Mouse (Mus musculus): Measurements from ENCODE around the gene Tspan9.

The Tspan9 gene

DNA sequence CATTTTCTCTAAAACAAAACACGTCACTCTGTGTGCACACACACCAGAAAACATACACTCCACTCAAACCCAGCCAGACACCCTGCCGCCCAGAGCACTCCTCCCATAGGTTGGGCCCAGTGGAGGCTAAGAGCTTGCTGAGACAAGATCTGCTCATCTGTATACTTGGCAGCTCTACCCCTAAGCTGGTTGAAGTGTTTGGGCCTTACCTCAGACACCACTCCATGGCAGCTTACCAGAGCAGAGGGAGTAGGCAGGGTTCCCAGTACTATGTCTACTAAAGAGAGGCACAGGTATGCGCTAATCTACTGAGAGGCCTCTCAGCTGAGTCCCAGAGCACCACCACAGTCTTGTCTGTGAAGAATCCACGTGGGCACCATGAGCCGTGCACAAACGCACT is 10.8 kb downstream of the Tspan9 start:
- no peak for DNase-seq

- DNase-seq, result no peak
Observed at GRCm38 (mm10) chr6:128131390-128131789, 12.0 kb downstream of the Tspan9 start.

DNA sequence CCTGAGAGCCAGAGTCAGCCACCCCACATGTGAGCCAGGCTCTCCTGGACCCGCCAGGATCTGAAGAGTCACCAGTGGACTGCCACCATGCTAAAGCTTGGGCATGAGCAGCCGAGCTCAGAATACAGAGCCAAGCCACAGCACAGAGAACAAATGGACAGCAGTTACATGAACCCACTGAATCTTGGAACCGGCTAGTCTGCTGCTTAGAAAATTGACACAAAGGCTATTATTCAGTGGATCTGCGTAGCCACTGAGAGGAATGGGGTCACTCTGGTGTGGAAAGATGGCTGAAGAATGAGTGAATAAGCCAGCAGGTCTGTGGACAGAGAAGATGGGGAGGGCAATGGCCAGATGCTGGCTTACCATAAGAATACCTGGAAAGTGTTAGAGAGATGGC is 12.7 kb downstream of the Tspan9 start:
- DNase-seq, result no peak

GRCm38 (mm10) chr6:128129382-128129781 is 14.0 kb downstream of the Tspan9 start:
- DNase-seq, result no peak

DNA sequence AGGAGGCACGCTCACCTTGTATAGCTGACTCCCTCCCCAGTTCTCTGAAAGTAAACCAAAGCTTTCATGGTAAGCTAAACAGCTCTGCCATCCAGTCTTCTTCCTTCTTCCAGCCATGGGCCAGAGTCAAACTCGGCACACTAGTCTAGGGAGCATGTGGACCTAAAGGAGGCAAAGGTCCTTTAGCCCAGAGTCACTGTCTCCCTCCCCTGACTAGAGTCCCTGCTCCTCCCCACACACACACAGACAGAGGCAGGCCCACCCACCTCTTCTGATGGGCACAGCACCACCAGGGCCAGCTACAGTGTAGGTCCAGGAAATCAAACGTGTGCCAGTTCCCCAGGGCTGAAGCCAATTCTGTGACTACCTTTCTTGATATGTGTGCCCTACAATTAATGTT is 16.1 kb downstream of the Tspan9 start:
- DNase-seq, result no peak

DNA sequence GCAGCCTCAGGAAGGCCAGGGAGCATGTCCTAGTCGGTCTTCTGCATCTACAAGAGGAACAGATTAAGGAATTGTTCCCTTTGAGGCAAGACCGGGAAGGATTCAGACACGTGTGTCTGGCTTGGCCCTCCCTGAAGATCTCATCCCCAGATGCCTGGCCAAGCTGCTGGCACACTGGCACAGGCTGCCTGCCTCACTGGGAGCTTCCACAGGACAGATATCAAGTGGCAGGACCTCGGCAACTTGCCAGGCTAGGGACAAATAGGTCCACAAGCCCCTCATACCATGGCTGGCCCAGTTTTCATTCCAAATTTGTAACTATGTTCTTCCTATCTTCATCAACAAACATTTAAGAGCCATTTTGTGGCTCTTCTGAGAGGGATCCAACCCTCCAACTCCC is 16.5 kb downstream of the Tspan9 start:
- no peak for DNase-seq

DNA sequence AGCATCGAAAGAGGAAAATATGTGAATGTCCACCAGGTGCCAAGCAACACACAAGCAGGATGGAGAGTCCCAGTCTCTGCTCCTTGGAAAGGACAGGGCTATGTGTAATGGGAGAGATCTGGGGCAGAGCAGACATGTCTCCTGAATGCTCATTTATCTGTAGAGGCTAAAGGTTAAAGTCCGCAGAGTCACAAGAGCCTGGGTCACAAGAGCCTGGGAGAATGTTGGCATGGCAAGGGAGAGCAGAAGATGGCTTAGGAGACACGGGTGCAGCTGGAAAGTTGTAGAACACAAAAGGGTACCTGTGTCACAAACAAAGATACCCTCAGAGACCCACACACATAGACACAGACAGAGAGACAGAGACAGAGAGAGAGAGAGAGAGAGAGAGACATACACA is 17.9 kb downstream of the Tspan9 start:
- no peak for DNase-seq

GRCm38 (mm10) chr6:128124222-128124971 is 19.0 kb downstream of the Tspan9 start:
- no peak for DNase-seq

DNA sequence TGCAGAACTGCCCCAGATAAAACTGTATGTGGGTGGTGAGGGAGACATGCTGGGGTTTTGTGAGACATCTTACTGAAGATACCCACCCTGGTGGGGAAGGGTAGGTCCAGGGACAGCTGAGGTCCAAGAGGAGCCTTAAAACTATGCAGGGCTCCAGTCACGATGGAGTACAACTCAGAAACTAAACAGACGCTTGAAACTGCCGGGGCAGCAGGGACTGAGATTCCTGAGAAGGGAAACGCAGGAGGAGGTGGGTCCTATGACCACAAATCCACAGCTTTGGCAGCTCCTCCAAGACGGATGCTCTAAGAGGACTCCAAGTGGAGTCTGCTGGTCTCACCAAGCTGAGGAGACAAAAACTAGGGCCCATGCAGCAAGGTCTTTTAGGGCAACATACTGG is 21.3 kb downstream of the Tspan9 start:
- no peak for DNase-seq

DNA sequence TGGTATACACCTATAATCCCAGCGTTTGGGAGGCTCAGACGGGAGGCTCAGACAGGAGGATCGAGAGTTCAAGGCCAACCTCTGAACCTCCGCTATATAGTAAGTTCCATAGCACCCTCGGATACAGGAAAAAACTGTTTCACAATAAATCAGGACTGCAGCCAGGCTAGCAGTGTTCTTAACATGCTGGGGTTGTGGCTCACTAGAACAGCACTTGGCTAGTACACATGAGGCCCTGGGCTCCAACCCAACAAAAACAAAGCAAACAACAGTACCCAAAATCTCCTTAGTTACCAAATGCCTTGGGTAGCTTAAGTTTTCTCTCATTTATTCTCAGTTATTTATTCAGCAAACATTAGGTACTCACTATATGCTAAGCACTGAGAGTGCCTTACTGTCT is 21.7 kb downstream of the Tspan9 start:
- no peak for DNase-seq

DNA sequence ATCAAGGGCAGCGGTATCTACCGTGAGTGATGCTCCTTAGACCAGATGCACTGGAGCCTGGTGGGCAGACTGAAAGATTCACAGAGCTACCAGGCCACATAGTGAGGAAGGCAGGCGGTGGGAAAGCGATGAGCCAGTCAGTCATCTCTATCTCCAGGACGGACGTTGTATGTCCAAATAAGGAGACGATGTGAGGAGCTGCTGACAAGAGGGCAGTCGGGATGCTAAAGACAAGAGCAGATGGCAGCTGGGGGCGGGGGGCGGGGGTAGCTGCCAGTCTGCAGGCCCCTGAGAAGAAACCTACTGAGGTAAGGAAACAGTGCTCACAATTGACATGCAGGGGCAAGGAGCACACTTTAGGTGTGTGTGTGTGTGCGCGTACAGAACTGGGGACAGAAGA is 22.6 kb downstream of the Tspan9 start:
- no peak for DNase-seq

GRCm38 (mm10) chr6:128118670-128119230 is 24.6 kb downstream of the Tspan9 start:
- no peak for DNase-seq

- DNase-seq, result no peak
Observed at GRCm38 (mm10) chr6:128116836-128117542, 26.4 kb downstream of the Tspan9 start.

GRCm38 (mm10) chr6:128116344-128116743 is 27.1 kb downstream of the Tspan9 start:
- DNase-seq, result no peak

- no peak for DNase-seq
Observed at GRCm38 (mm10) chr6:128115121-128115520, 28.3 kb downstream of the Tspan9 start.

GRCm38 (mm10) chr6:128112605-128113004 is 30.8 kb downstream of the Tspan9 start:
- no peak for DNase-seq

GRCm38 (mm10) chr6:128111784-128112183 is 31.6 kb downstream of the Tspan9 start:
- DNase-seq, result no peak

DNA sequence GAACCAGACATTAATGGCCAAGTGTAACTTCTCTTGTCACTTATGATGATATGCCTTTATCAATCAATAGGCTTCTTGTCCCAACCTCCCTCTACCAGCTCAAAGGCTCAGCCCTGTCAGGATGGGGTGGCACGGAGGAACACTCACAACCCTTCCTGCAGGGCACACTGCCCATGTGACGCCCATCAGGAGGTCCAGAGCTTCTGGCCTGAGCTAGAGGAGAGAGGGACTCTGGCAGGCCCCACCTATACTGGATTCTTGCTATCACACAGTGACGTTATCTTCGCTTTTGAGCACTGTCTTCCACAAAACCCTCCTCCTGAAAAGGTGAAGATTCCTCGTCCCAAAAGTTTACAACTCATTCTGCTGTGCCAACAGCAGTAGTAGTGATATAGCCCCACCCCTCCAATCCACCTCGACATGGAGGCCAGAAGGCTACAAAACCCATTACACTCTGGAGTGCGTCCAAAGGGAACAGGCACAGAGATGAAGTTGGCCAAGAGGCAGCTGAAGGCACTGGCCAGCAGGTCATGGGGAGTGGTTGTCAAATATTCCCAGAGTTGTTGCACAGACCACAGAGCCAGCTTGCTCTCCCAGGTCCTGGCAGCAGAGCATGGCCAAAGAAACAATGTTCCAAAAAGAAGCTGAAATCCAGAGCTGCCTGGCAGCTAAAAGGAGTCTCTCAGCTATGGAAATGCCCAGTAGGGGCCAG is 34.9 kb downstream of the Tspan9 start:
- DNase-seq, result peak; percentile 40

DNA sequence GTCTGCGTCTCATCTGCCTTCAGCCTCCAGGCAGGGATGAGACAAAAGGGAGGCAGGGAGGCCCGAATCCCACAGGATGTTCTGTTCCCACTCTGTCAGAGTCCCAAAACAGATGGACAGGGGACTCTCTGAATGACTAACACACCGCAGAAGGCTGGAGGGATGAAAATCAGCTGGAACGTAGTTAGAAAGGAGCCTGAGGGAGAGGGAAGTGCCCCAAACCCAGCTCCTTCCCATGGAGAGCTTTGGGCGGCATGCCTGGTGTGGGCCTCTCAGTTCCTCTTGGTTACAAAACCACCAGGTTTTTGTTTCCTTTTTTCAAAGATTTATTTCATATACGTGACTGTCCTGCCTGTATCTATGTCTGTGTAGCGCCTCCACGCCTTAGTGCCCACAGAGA is 35.7 kb downstream of the Tspan9 start:
- peak; percentile 41 for DNase-seq

GRCm38 (mm10) chr6:128106154-128106553 is 37.2 kb downstream of the Tspan9 start:
- DNase-seq, result no peak

DNA sequence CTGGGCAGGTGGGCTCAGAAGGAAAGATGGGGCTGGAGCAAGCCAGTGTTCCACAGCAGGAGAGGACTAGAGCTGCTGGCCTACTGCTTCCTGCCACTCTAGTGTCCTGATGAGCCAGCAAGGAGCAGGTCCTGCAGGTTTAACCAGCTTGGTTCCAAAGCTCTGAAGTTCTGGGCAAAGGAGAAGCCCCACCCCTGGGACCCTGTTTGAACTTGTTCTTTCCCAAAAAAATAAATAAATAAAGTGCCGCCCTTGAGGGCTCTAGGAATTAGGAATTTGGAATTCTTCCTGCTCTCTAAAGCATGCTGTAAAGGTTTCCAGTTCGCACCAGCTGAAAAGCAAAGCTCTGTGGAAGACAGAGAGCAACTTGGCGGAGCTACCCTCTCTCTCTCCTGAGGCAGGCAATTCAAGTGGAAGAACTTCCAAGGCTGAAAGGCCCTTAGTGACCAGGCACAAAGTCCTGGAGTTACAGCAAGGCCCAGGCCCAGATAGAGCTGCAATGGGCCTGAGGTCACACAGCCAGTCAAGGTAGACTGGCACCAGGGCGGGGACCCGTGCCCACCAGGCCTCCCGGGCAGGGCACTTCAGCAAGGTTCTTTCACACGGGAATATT is 38.6 kb downstream of the Tspan9 start:
- DNase-seq, result no peak

DNA sequence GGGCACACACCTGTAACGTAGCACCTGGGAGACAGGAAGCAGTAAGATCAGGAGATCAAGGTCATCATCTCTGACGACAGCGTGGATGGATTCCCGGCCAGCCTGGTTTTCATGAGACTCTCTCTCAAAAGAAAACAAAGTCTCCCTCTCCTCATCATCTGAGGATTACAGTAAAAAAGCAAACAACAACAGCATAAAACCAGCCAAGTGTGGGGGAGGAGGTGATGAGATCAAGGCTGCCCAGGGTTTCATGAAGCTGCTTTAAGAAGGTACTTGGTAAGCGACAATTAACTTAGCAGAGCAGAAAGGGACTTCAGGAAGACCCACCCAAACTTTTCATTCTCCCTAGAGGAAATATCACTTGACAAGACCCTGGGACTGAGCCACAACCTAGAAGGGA is 39.5 kb downstream of the Tspan9 start:
- DNase-seq, result no peak
